Mouse (Mus musculus) megakaryocyte, embryonic 14.5 days (primary cell): ENCODE data around the gene Slc7a14.

ENCODE experiments used
- FLI1 ChIP-seq: IDR thresholded peaks from 2 replicates; pipeline ENCODE4 v1.6.1; 2012; ENCODE audit warnings: low read length, inconsistent platforms, mixed read lengths
- GATA1 ChIP-seq: IDR thresholded peaks from 3 replicates; pipeline ENCODE4 v1.6.1; 2012; ENCODE audit warnings: mixed read lengths, low read length, inconsistent platforms, borderline replicate concordance

DNA sequence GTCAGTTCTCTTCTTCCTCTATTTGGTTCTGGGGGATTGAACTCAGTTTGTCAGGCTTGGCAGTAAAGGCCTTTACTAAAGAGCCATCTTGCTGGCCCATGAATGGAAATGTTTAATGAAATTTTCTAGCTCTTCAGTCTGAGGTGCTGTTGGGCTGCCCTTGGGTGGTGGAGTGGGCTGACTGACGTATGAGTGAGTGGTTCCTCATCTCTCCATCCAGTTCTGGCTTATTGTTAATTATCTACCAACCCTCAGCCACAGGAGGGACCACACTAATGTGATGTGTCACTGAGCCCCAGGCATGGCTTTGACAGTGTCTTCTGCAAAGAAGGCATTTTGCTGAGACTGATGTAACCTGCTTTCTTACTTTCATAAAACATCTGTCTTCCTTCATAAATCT is 66.7 kb downstream of the Slc7a14 start:
- no peak for TF ChIP-seq GATA1
- TF ChIP-seq FLI1 = no peak
